Mouse (Mus musculus): Measurements from ENCODE around the gene Cxcl12.

DNA sequence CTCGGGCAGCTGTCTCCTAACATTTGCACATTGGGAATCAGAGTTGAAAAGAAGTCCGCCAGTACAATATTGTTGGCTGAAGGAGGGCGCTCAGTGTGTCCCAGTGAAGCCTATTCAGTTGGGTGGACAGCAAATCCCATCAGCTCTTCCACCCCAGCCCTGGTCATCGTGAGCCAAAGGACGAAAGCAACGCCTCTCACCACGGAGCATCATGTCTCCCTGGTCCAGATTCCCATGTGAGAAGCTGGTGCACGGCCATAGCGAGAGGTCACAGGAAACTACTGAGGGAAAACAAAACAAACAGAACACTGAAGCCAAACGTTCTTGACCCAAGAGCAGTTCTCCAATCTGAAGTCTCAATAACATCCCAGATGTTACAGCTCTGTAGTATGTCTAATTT, 21.4 kb upstream of the Cxcl12 start:
- TF ChIP-seq EP300 (IDR thresholded peaks at IDR 0.05; ENCODE audit: low read depth) = no peak
- no peak for TF ChIP-seq CTCF (IDR thresholded peaks at IDR 0.05; ENCODE audit: low read depth)
